Mouse (Mus musculus) liver, postnatal 0 days (tissue): ENCODE measurements around the gene Zc2hc1c. TPM values are rescaled to one million over a fixed set of nuclear protein-coding genes. Genes with fewer than 3 reads are reported as not detected.

Source experiments
- ATAC-seq: fragments of 200-750 bp; cut with Nextera tagmentation; 2 replicates; pipeline ENCODE4 v1.8.0; 2017; ENCODE audit warnings: mild to moderate bottlenecking, moderate library complexity
- DNase-seq: peaks from one replicate; pipeline ENCODE4 v3.0.0-alpha.2; 2016
- H3K27ac ChIP-seq: fragments of 300-500 bp; sonication (generic); 2 replicates; pipeline ENCODE4 v1.5.1; 2014; ENCODE audit warnings: antibody characterized with exemption, moderate library complexity, mild to moderate bottlenecking, low read depth
- H3K27me3 ChIP-seq: fragments of 300-500 bp; sonication (generic); 2 replicates; pipeline ENCODE4 v1.6.1; 2014; ENCODE audit warnings: low read length, control low read depth, mixed read lengths; ENCODE audit not compliant: insufficient read depth
- H3K36me3 ChIP-seq: fragments of 300-500 bp; sonication (generic); replicated peaks from 2 replicates; pipeline ENCODE4 v1.6.1; 2014; ENCODE audit warnings: mild to moderate bottlenecking, control low read depth, low read length, moderate library complexity, mixed read lengths; ENCODE audit not compliant: insufficient read depth
- H3K4me1 ChIP-seq: fragments of 300-500 bp; sonication (generic); 2 replicates; pipeline ENCODE4 v1.6.1; 2014; ENCODE audit warnings: antibody characterized with exemption, mild to moderate bottlenecking, control low read depth; ENCODE audit not compliant: insufficient read depth
- H3K4me2 ChIP-seq: fragments of 300-500 bp; sonication (generic); 2 replicates; pipeline ENCODE4 v1.6.1; 2014; ENCODE audit warnings: low read depth, mild to moderate bottlenecking, low read length, moderate library complexity, mixed read lengths
- H3K4me3 ChIP-seq: fragments of 300-500 bp; sonication (generic); 2 replicates; pipeline ENCODE4 v1.5.1; 2014; ENCODE audit warnings: low read depth, low read length
- H3K9ac ChIP-seq: fragments of 300-500 bp; sonication (generic); replicated peaks from 2 replicates; pipeline ENCODE4 v1.6.1; 2014; ENCODE audit warnings: mild to moderate bottlenecking, moderate library complexity
- H3K9me3 ChIP-seq: fragments of 300-500 bp; sonication (generic); 2 replicates; pipeline ENCODE4 v1.6.1; 2016; ENCODE audit warnings: mild to moderate bottlenecking, control low read depth, low read length, mixed read lengths
- CTCF ChIP-seq: sonication (generic); IDR thresholded peaks from 2 replicates; pipeline ENCODE4 v1.5.1; 2016; ENCODE audit warnings: antibody characterized with exemption, low read depth
- EP300 ChIP-seq: IDR thresholded peaks from 2 replicates; pipeline ENCODE4 v1.6.1; 2016; ENCODE audit warnings: antibody characterized with exemption, low read depth, mild to moderate bottlenecking
- WGBS: fragments of 180-500 bp; shearing (Covaris S2); extraction: QIAGEN DNeasy Blood & Tissue Kit; methylation state at CpG from one replicate; pipeline ENCODE4 v1.1.7; 2014; ENCODE audit not compliant: insufficient replicate concordance; 5-methylcytosine and 5-hydroxymethylcytosine counted together
- polyA plus RNA-seq: library from polyadenylated mRNA; unstranded; fragments of >200 nt; fragmentation: Nextera tagmentation; extraction: Ambion mirVana; gene quantifications from 2 replicates; pipeline ENCODE4 v1.2.1, GENCODE M21; 2015

The Zc2hc1c gene
- polyA plus RNA-seq, result 0.12 and 0.22 TPM in 2 replicates

- H3K9ac ChIP-seq, result peak within 1 kb of the TSS; percentile 47
- H3K9me3 ChIP-seq, result no peaks in the 10 kb centered on the region
- DNase-seq (peak; percentile 85), ATAC-seq (peak; percentile 90)
- no peak for TF ChIP-seq CTCF
- no peak for TF ChIP-seq EP300
- H3K4me1 ChIP-seq, result peaks cover 7% of the 10 kb centered on the region; the same call in 1 of the 2 replicates
- no peak within 1 kb of the TSS for H3K27ac ChIP-seq
- 9% methylated on average over 31 of the region's 31 CpGs for WGBS
- H3K4me2 ChIP-seq, result peak within 1 kb of the TSS; percentile 83
- no peaks in the 10 kb centered on the region for H3K36me3 ChIP-seq
- H3K27me3 ChIP-seq, result peaks cover 19% of the 10 kb centered on the region
- H3K4me3 ChIP-seq, result peak within 1 kb of the TSS; percentile 54
Observed at GRCm38 (mm10) chr12:85288486-85289156, at the start of gene Zc2hc1c. Zc2hc1c (plus strand) TSS chr12:85288591.

GRCm38 (mm10) chr12:85252083-85252482, 36.3 kb upstream of the Zc2hc1c start:
- no peak overlapping the region for H3K4me3 ChIP-seq
- H3K36me3 ChIP-seq, result no peaks in the 10 kb centered on the region
- H3K27me3 ChIP-seq, result no peaks in the 10 kb centered on the region
- H3K4me1 ChIP-seq, result no peaks in the 10 kb centered on the region; the same call in 1 of the 2 replicates
- H3K9me3 ChIP-seq, result no peaks in the 10 kb centered on the region
- TF ChIP-seq EP300, result no peak
- TF ChIP-seq CTCF, result no peak
- H3K4me2 ChIP-seq, result no peak overlapping the region
- no peak overlapping the region for H3K9ac ChIP-seq
- DNase-seq, result no peak
- H3K27ac ChIP-seq, result no peak overlapping the region
- WGBS, result 79% methylated on average over 3 of the region's 3 CpGs
- no peak for ATAC-seq

- Histone ChIP-seq H3K4me2 (no peak overlapping the region), H3K4me3 (no peak overlapping the region), H3K4me1 (no peaks in the 10 kb centered on the region; the same call in 1 of the 2 replicates), H3K27ac (peak overlapping the region; percentile 31; the same call in 1 of the 2 replicates), H3K9me3 (no peaks in the 10 kb centered on the region), H3K9ac (no peak overlapping the region), H3K27me3 (no peaks in the 10 kb centered on the region), H3K36me3 (0 out of 2 replicates have a peak, but pooled peaks cover 2% of the 10 kb centered on the region)
- TF ChIP-seq CTCF (no peak), EP300 (no peak)
- ATAC-seq, result no peak
- WGBS, result 62% methylated on average over 7 of the region's 7 CpGs
- DNase-seq, result no peak
Observed at GRCm38 (mm10) chr12:85256074-85256751, 32.2 kb upstream of the Zc2hc1c start.

GRCm38 (mm10) chr12:85257008-85257639, 31.3 kb upstream of the Zc2hc1c start:
- 0 out of 2 replicates have a peak overlapping the region, but pooled peaks have one; percentile 10 for H3K4me2 ChIP-seq
- H3K9ac ChIP-seq, result no peak overlapping the region
- no peaks in the 10 kb centered on the region; the same call in 1 of the 2 replicates for H3K4me1 ChIP-seq
- peak overlapping the region; percentile 31 for H3K27ac ChIP-seq
- no peak for DNase-seq
- 0 out of 2 replicates have a peak, but pooled peaks cover 2% of the 10 kb centered on the region for H3K36me3 ChIP-seq
- WGBS, result 34% methylated on average over 7 of the region's 7 CpGs
- no peak overlapping the region for H3K4me3 ChIP-seq
- H3K27me3 ChIP-seq, result no peaks in the 10 kb centered on the region
- ATAC-seq, result peak; percentile 70
- peak; percentile 57 for TF ChIP-seq EP300
- TF ChIP-seq CTCF, result no peak
- H3K9me3 ChIP-seq, result no peaks in the 10 kb centered on the region

- no peak for ATAC-seq
- TF ChIP-seq CTCF, result no peak
- TF ChIP-seq EP300, result no peak
Observed at GRCm38 (mm10) chr12:85262489-85262888, 25.9 kb upstream of the Zc2hc1c start.

GRCm38 (mm10) chr12:85263190-85263589, 25.2 kb upstream of the Zc2hc1c start:
- Histone ChIP-seq H3K36me3 (no peaks in the 10 kb centered on the region), H3K4me1 (no peaks in the 10 kb centered on the region), H3K9ac (no peak overlapping the region), H3K9me3 (no peaks in the 10 kb centered on the region), H3K27me3 (no peaks in the 10 kb centered on the region), H3K27ac (no peak overlapping the region), H3K4me2 (no peak overlapping the region), H3K4me3 (no peak overlapping the region)
- ATAC-seq (no peak), DNase-seq (no peak)
- no peak for TF ChIP-seq CTCF
- TF ChIP-seq EP300, result no peak
- WGBS, result 71% methylated on average over 5 of the region's 5 CpGs

More at GRCm38 (mm10) chr12:85262489-85262888, 25.9 kb upstream of the Zc2hc1c start:
- no peak for DNase-seq
- Histone ChIP-seq H3K4me2 (no peak overlapping the region), H3K36me3 (0 out of 2 replicates have a peak, but pooled peaks cover 2% of the 10 kb centered on the region), H3K27me3 (no peaks in the 10 kb centered on the region), H3K9ac (no peak overlapping the region), H3K4me3 (no peak overlapping the region), H3K4me1 (no peaks in the 10 kb centered on the region), H3K27ac (no peak overlapping the region), H3K9me3 (no peaks in the 10 kb centered on the region)
- WGBS, result 78% methylated on average over 10 of the region's 10 CpGs
